Mouse (Mus musculus): ENCODE measurements at regions not wholly inside any gene's neighbourhood (a gene's known extent, or its start where the extent isn't known, plus 50 kb on each side); places are given as distances from the start of the nearest gene placed in this dataset.

DNA sequence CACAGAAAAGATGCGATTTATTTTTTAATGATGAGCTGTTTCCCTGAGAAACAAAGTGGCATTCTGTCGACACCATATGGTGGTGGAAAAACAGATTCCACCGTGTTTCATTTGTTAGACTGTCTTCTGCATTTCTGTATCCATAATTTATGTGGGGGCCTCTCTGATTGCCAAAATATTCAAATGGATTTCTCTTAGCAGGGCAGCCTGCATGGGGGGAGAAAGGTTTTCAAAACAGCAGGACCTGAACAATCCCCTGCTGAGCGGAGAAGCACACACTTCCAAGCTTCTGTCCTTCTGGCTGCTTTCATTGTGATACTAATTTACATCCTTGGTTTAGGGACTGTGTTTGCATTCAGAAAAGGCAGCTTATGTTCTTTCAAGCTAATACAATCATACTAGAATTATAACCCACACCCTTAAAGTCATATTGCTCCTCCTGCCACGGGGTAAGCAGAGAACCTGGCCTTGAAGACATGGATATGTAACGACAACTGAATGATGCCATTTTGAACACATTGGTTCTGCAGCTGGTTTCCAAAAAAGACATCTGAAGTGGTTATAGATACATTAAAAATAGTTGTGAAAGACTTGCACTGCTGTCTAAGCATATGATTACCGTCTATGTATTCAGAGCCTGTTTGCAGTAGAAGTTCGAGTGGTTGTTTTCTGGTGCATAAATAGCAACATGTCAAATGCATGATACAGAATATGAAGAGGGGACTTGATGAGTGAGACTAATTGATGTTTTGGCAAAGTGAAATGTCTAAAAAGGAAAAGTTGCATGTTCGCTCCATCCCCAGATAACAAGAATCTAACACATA is 671.6 kb upstream of the Klhl29 start:
- no peaks in the 10 kb centered on the region for H3K27me3 ChIP-seq (replicated peaks)
- H3K36me3 ChIP-seq = no peaks in the 10 kb centered on the region
- 65% methylated on average over 9 of the region's 9 CpGs for WGBS
- H3K4me1 ChIP-seq (replicated peaks) = no peaks in the 10 kb centered on the region
- no peak overlapping the region for H3K27ac ChIP-seq (ENCODE audit: poor library complexity, severe bottlenecking)
- H3K4me3 ChIP-seq = no peak overlapping the region
- no peak overlapping the region for H3K9ac ChIP-seq
- no peak for ATAC-seq (ENCODE audit: insufficient number of reproducible peaks, low FRiP score)
- no peaks in the 10 kb centered on the region for H3K9me3 ChIP-seq (replicated peaks)
- no peak overlapping the region for H3K4me2 ChIP-seq

GRCm38 (mm10) chr12:6046110-6046509 is 670.6 kb upstream of the Klhl29 start:
- Histone ChIP-seq H3K4me2 (no peak overlapping the region), H3K4me3 (no peak overlapping the region), H3K36me3 (no peaks in the 10 kb centered on the region), H3K4me1 (replicated peaks) (no peaks in the 10 kb centered on the region), H3K9ac (no peak overlapping the region), H3K27me3 (replicated peaks) (no peaks in the 10 kb centered on the region), H3K27ac (ENCODE audit: poor library complexity, severe bottlenecking) (no peak overlapping the region), H3K9me3 (replicated peaks) (no peaks in the 10 kb centered on the region)
- WGBS = 81% methylated on average over 2 of the region's 2 CpGs
- ATAC-seq (ENCODE audit: insufficient number of reproducible peaks, low FRiP score) = no peak

GRCm38 (mm10) chr12:6042326-6042725 is 666.8 kb upstream of the Klhl29 start:
- H3K27ac ChIP-seq (ENCODE audit: poor library complexity, severe bottlenecking) = no peak overlapping the region
- WGBS = 27% methylated on average over 1 of the region's 1 CpGs
- no peaks in the 10 kb centered on the region for H3K9me3 ChIP-seq (replicated peaks)
- no peak overlapping the region for H3K4me2 ChIP-seq
- H3K9ac ChIP-seq = no peak overlapping the region
- ATAC-seq (ENCODE audit: insufficient number of reproducible peaks, low FRiP score) = no peak
- no peaks in the 10 kb centered on the region for H3K27me3 ChIP-seq (replicated peaks)
- H3K4me3 ChIP-seq = no peak overlapping the region
- H3K4me1 ChIP-seq (replicated peaks) = no peaks in the 10 kb centered on the region
- no peaks in the 10 kb centered on the region for H3K36me3 ChIP-seq

DNA sequence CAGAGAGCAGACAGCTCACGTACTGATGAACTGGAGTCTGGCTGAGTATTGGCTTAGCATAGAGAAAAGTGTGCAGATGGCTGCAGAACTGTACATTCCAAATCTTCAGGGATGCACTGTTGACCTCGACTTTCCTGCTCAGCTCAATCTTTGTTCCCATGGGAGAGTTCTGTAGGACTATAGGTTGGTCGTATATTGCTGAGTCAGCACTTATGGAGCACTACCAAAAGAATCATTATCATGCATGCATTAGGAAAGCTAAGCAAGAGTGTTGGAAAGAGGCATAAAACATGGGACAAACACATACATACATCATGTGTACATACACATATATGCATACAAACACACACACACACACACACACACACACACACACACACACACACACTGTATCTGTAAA is 648.6 kb upstream of the Klhl29 start:
- Histone ChIP-seq H3K4me1 (replicated peaks) (no peaks in the 10 kb centered on the region), H3K27ac (ENCODE audit: poor library complexity, severe bottlenecking) (no peak overlapping the region), H3K4me2 (no peak overlapping the region), H3K27me3 (replicated peaks) (no peaks in the 10 kb centered on the region), H3K9ac (no peak overlapping the region), H3K9me3 (replicated peaks) (no peaks in the 10 kb centered on the region), H3K36me3 (no peaks in the 10 kb centered on the region), H3K4me3 (no peak overlapping the region)
- WGBS = 64% methylated on average over 3 of the region's 3 CpGs
- ATAC-seq (ENCODE audit: insufficient number of reproducible peaks, low FRiP score) = no peak

DNA sequence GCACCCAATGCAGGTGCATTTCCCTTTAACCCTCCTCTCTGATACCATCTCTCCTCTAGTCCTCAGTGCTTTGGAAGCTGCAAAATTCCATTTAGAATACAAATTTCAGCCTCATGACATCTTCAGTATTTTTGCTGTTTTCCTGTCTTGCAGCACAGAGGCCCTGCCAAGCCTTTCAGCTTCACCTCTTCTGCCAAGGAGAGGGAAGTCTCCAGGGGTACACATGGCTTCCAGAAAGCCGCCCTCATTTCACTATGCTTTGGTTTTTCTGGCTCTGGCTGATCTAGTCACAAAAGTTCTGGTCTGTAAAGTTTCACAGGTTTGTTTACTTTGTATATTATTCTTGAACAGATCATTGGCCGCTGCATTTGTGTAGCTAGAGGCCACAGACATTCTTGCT is 647.0 kb upstream of the Klhl29 start:
- Histone ChIP-seq H3K9me3 (replicated peaks) (no peaks in the 10 kb centered on the region), H3K27me3 (replicated peaks) (no peaks in the 10 kb centered on the region), H3K4me3 (no peak overlapping the region), H3K27ac (ENCODE audit: poor library complexity, severe bottlenecking) (no peak overlapping the region), H3K9ac (no peak overlapping the region), H3K4me1 (replicated peaks) (no peaks in the 10 kb centered on the region), H3K36me3 (no peaks in the 10 kb centered on the region), H3K4me2 (no peak overlapping the region)
- ATAC-seq (ENCODE audit: insufficient number of reproducible peaks, low FRiP score) = no peak
- 59% methylated on average over 2 of the region's 2 CpGs for WGBS

DNA sequence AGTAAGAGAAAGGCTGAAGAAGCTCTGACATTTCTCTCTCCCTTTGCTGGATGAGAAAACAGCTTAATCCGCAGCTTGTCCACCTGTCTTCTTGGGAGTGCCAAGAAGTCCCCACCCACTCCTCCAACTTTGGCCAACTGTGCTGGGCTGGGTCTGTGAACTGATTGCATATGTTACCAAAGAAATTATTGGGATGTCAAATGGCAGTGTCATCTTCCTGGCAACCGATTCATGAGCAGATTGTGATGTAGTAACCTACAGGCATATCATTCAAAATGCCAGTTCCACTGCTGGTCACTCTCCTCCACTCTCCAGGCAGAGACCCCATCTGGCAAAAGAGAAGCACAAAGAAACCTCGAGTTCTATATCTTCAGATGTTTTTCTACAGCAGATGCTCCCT is 625.5 kb upstream of the Klhl29 start:
- no peaks in the 10 kb centered on the region for H3K4me1 ChIP-seq (replicated peaks)
- H3K9me3 ChIP-seq (replicated peaks) = no peaks in the 10 kb centered on the region
- no peaks in the 10 kb centered on the region for H3K36me3 ChIP-seq
- H3K27me3 ChIP-seq (replicated peaks) = no peaks in the 10 kb centered on the region
- no peak overlapping the region for H3K4me3 ChIP-seq
- no peak overlapping the region for H3K9ac ChIP-seq
- no peak overlapping the region for H3K4me2 ChIP-seq
- no peak overlapping the region for H3K27ac ChIP-seq (ENCODE audit: poor library complexity, severe bottlenecking)
- WGBS = 73% methylated on average over 3 of the region's 3 CpGs
- no peak for ATAC-seq (ENCODE audit: insufficient number of reproducible peaks, low FRiP score)

DNA sequence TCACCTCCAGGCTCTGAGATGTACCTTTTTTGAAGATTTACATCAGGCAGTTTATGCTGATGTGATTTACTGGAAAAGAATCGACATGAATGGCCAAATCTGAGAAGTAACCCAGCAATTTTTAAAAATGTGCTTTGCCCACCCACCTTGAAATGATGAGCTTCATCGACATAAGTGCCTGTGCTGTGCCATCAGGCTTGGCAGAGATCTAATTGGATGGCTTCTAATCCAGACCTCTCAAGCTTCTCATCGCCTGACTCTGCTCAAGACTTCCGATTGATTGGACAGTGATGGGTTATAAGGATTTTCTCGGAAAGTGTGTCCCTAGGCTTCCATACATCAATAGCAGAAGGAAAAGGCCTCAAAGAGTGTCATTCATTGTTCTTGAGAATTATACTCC is 621.9 kb upstream of the Klhl29 start:
- no peaks in the 10 kb centered on the region for H3K27me3 ChIP-seq (replicated peaks)
- no peak overlapping the region for H3K4me2 ChIP-seq
- H3K9me3 ChIP-seq (replicated peaks) = no peaks in the 10 kb centered on the region
- no peaks in the 10 kb centered on the region for H3K36me3 ChIP-seq
- no peak overlapping the region for H3K27ac ChIP-seq (ENCODE audit: poor library complexity, severe bottlenecking)
- ATAC-seq (ENCODE audit: insufficient number of reproducible peaks, low FRiP score) = no peak
- H3K9ac ChIP-seq = no peak overlapping the region
- 80% methylated on average over 5 of the region's 5 CpGs for WGBS
- no peak overlapping the region for H3K4me3 ChIP-seq
- no peaks in the 10 kb centered on the region for H3K4me1 ChIP-seq (replicated peaks)

- ATAC-seq (ENCODE audit: insufficient number of reproducible peaks, low FRiP score) = no peak
- Histone ChIP-seq H3K9me3 (replicated peaks) (no peaks in the 10 kb centered on the region), H3K36me3 (no peaks in the 10 kb centered on the region), H3K9ac (no peak overlapping the region), H3K4me3 (no peak overlapping the region), H3K27me3 (replicated peaks) (no peaks in the 10 kb centered on the region), H3K4me2 (no peak overlapping the region), H3K4me1 (replicated peaks) (no peaks in the 10 kb centered on the region), H3K27ac (ENCODE audit: poor library complexity, severe bottlenecking) (no peak overlapping the region)
- 68% methylated on average over 6 of the region's 6 CpGs for WGBS
Measured at GRCm38 (mm10) chr12:5996672-5997071, 621.2 kb upstream of the Klhl29 start.

- H3K27ac ChIP-seq (ENCODE audit: poor library complexity, severe bottlenecking) = no peak overlapping the region
- WGBS = 64% methylated on average over 13 of the region's 13 CpGs
- no peak for ATAC-seq (ENCODE audit: insufficient number of reproducible peaks, low FRiP score)
- H3K4me1 ChIP-seq (replicated peaks) = no peaks in the 10 kb centered on the region
- no peak overlapping the region for H3K4me2 ChIP-seq
- H3K4me3 ChIP-seq = no peak overlapping the region
- H3K9me3 ChIP-seq (replicated peaks) = no peaks in the 10 kb centered on the region
- no peaks in the 10 kb centered on the region for H3K36me3 ChIP-seq
- H3K9ac ChIP-seq = no peak overlapping the region
- no peaks in the 10 kb centered on the region for H3K27me3 ChIP-seq (replicated peaks)
Measured at GRCm38 (mm10) chr12:5983937-5984610, 608.6 kb upstream of the Klhl29 start.

GRCm38 (mm10) chr12:5982096-5982495 is 606.6 kb upstream of the Klhl29 start:
- no peaks in the 10 kb centered on the region for H3K36me3 ChIP-seq
- no peaks in the 10 kb centered on the region for H3K27me3 ChIP-seq (replicated peaks)
- 69% methylated on average over 1 of the region's 1 CpGs for WGBS
- no peak overlapping the region for H3K4me3 ChIP-seq
- H3K9ac ChIP-seq = no peak overlapping the region
- H3K9me3 ChIP-seq (replicated peaks) = no peaks in the 10 kb centered on the region
- H3K4me1 ChIP-seq (replicated peaks) = no peaks in the 10 kb centered on the region
- H3K27ac ChIP-seq (ENCODE audit: poor library complexity, severe bottlenecking) = no peak overlapping the region
- ATAC-seq (ENCODE audit: insufficient number of reproducible peaks, low FRiP score) = no peak
- H3K4me2 ChIP-seq = no peak overlapping the region

- Histone ChIP-seq H3K4me2 (no peak overlapping the region), H3K27ac (ENCODE audit: poor library complexity, severe bottlenecking) (no peak overlapping the region), H3K4me3 (no peak overlapping the region), H3K36me3 (no peaks in the 10 kb centered on the region), H3K4me1 (replicated peaks) (no peaks in the 10 kb centered on the region), H3K27me3 (replicated peaks) (no peaks in the 10 kb centered on the region), H3K9me3 (replicated peaks) (no peaks in the 10 kb centered on the region), H3K9ac (no peak overlapping the region)
- no peak for ATAC-seq (ENCODE audit: insufficient number of reproducible peaks, low FRiP score)
- 77% methylated on average over 4 of the region's 4 CpGs for WGBS
Measured at GRCm38 (mm10) chr12:5975926-5976325, 600.4 kb upstream of the Klhl29 start.
